Mouse (Mus musculus) CD4-positive, CD25-positive, alpha-beta regulatory T cell, adult 4 months (primary cell): ENCODE results near the gene Nob1. TPM values are rescaled to one million over a fixed set of nuclear protein-coding genes. Genes with fewer than 3 reads are reported as not detected.

Experiments
- ATAC-seq: one replicate; pipeline ENCODE4 v1.8.0; 2017
- polyA plus RNA-seq, 2 experiments: library from polyadenylated mRNA; unstranded; fragments of 100-300 nt; shearing (Covaris generic); gene quantifications; one replicate each; pipeline ENCODE4 v1.2.1; 2017

Nob1 gene
- 10 to 100 TPM; 67.5 to 74.4 TPM for polyA plus RNA-seq

- ATAC-seq = peak; percentile 97
These were observed at the start of gene Nob1 for GRCm38 (mm10) chr8:107424597-107425229. Gene Nob1, minus strand, starts transcription at chr8:107425051.

GRCm38 (mm10) chr8:107473369-107473768 lies 48.5 kb upstream of the Nob1 start:
- no peak for ATAC-seq

- ATAC-seq = no peak
These were observed 47.7 kb upstream of the Nob1 start for GRCm38 (mm10) chr8:107472403-107473100.

GRCm38 (mm10) chr8:107470302-107470701 lies 45.5 kb upstream of the Nob1 start:
- no peak for ATAC-seq

GRCm38 (mm10) chr8:107468811-107469302 lies 44.0 kb upstream of the Nob1 start:
- ATAC-seq = no peak

- no peak for ATAC-seq
These were observed 41.8 kb upstream of the Nob1 start for GRCm38 (mm10) chr8:107466642-107467041.

GRCm38 (mm10) chr8:107465332-107465990 lies 40.6 kb upstream of the Nob1 start:
- no peak for ATAC-seq

- ATAC-seq = no peak
These were observed 37.6 kb upstream of the Nob1 start for GRCm38 (mm10) chr8:107462423-107462822.

- ATAC-seq = no peak
These were observed 33.4 kb upstream of the Nob1 start for GRCm38 (mm10) chr8:107458281-107458680.

- no peak for ATAC-seq
These were observed 32.9 kb upstream of the Nob1 start for GRCm38 (mm10) chr8:107457725-107458124.

- peak; percentile 89 for ATAC-seq
These were observed 30.4 kb upstream of the Nob1 start for GRCm38 (mm10) chr8:107455268-107455667.

- ATAC-seq = no peak
These were observed 28.5 kb upstream of the Nob1 start for GRCm38 (mm10) chr8:107453386-107453785.

- ATAC-seq = no peak
These were observed 26.7 kb upstream of the Nob1 start for GRCm38 (mm10) chr8:107451414-107452066.

- ATAC-seq = peak; percentile 60
These were observed 24.8 kb upstream of the Nob1 start for GRCm38 (mm10) chr8:107449655-107450054.

- no peak for ATAC-seq
These were observed 24.3 kb upstream of the Nob1 start for GRCm38 (mm10) chr8:107449130-107449529.

GRCm38 (mm10) chr8:107448382-107448889 lies 23.6 kb upstream of the Nob1 start:
- ATAC-seq = peak; percentile 72

GRCm38 (mm10) chr8:107447713-107448112 lies 22.9 kb upstream of the Nob1 start:
- no peak for ATAC-seq

- ATAC-seq = no peak
These were observed 19.8 kb upstream of the Nob1 start for GRCm38 (mm10) chr8:107444626-107445025.

- ATAC-seq = no peak
These were observed 15.2 kb upstream of the Nob1 start for GRCm38 (mm10) chr8:107439880-107440625.

- no peak for ATAC-seq
These were observed 12.9 kb upstream of the Nob1 start for GRCm38 (mm10) chr8:107437711-107438110.

GRCm38 (mm10) chr8:107436841-107437421 lies 12.1 kb upstream of the Nob1 start:
- peak; percentile 34 for ATAC-seq
